Mouse (Mus musculus) heart, postnatal 0 days (tissue): ENCODE results near the gene Zfp12.

Experiments used
- CTCF ChIP-seq: IDR thresholded peaks from 2 replicates; pipeline ENCODE4 v1.5.1; 2016; ENCODE audit warnings: antibody characterized with exemption, control low read depth, low read depth
- EP300 ChIP-seq: IDR thresholded peaks from 2 replicates; pipeline ENCODE4 v1.6.1; 2016; ENCODE audit warnings: antibody characterized with exemption, low read depth

DNA sequence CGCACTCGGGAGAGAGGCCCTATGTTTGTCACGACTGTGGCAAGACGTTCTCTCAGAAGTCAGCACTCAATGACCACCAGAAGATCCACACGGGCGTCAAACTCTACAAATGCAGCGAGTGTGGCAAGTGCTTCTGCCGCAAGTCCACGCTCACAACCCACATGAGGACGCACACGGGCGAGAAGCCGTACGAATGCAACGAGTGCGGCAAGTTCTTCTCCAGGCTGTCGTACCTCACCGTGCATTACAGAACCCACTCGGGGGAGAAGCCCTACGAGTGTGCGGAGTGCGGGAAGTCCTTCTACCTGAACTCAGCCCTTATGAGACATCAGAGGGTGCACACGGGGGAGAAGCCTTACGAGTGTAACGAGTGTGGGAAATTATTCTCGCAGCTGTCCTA lies 10.0 kb downstream of the Zfp12 start:
- no peak for TF ChIP-seq CTCF
- TF ChIP-seq EP300 = no peak
